In the genomic region with DNA sequence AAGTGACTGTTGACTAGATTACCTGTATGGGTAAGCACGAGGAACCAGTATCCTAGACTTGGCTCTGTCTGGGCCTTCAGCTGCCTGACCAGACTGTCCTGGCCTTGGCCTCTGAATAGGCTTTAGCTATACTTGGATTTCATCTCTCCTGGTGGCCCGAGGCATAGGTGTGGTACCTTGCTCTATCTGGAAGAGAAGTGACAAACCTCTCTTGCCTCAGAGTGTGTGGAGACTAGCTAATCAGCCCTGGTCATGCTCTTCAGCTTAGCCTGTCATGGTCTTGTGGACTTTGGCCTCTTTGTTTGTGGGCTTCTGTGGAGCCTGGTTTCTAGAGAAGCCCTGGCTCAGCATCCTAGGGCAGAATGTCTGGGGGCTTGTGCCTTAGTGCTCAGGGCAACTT, we compare ENCODE assay signal across 19 mouse cellular contexts. TPM values are rescaled to one million over a fixed set of nuclear protein-coding genes. Genes with fewer than 3 reads are reported as not detected.
"Had no signal": no experiment of that assay in that cellular context is flagged by ENCODE, and none has a peak within 500 bp of the region (broad histone marks: within the 10 kb centered on the region; RNA-seq: fewer than 3 reads in every experiment).

No protein-coding gene starts in this region.

- H3K9me3 ChIP-seq: limb, embryonic 13.5 days; midbrain, embryonic 10.5 days; neural tube, embryonic 15.5 days had no signal

- H3K4me2 ChIP-seq: limb, embryonic 13.5 days; neural tube, embryonic 15.5 days had no signal

- H3K4me1 ChIP-seq: midbrain, embryonic 10.5 days; neural tube, embryonic 15.5 days had no signal

- H3K9ac ChIP-seq: limb, embryonic 13.5 days; neural tube, embryonic 15.5 days had no signal

- ATAC-seq: intestine, embryonic 16.5 days; lung, postnatal 0 days had no signal

- DNase-seq: kidney, postnatal 4 days; left cerebral cortex, postnatal 4 days; lung, adult 2 months; lung, postnatal 36 days; midbrain, embryonic 14.5 days; right cerebral cortex, adult 18-20 months; thymus, adult 2 months; thymus, postnatal 25 days had no signal

- H3K27ac ChIP-seq: kidney, postnatal 0 days; layer of hippocampus, adult 2 months; limb, embryonic 13.5 days; midbrain, embryonic 10.5 days; neural tube, embryonic 15.5 days had no signal

- H3K27me3 ChIP-seq: limb, embryonic 13.5 days; neural tube, embryonic 15.5 days had no signal

- H3K4me3 ChIP-seq: layer of hippocampus, adult 2 months; limb, embryonic 13.5 days; midbrain, embryonic 10.5 days; myocyte; neural tube, embryonic 15.5 days had no signal

RNA-seq across cellular contexts. Expression of a gene that starts 38.0 kb away (rescaled TPM):
- total RNA-seq: layer of hippocampus, postnatal 10 days; left cerebral cortex, postnatal 10 days; left cerebral cortex, postnatal 4 days; megakaryocyte progenitor cell, adult 5-6 weeks had no signal
